Mouse (Mus musculus) small intestine, adult 2 months (tissue): ENCODE measurements around the gene Spats2l. TPM values are rescaled to one million over a fixed set of nuclear protein-coding genes. Genes with fewer than 3 reads are reported as not detected.

Experiments used
- H3K27ac ChIP-seq: fragments of 200-500 bp; 2 replicates; pipeline ENCODE4 v1.5.1; 2012; ENCODE audit warnings: low read depth, low read length, control low read depth, inconsistent platforms; ENCODE audit not compliant: insufficient read depth
- H3K27me3 ChIP-seq: fragments of 200-500 bp; 2 replicates; pipeline ENCODE4 v1.6.1; 2012; ENCODE audit warnings: mild to moderate bottlenecking, moderate library complexity, low read length, inconsistent platforms; ENCODE audit not compliant: control insufficient read depth, insufficient read depth
- H3K36me3 ChIP-seq: fragments of 200-500 bp; 2 replicates; pipeline ENCODE4 v1.6.1; 2012; ENCODE audit warnings: mild to moderate bottlenecking, low read length, control low read depth, inconsistent platforms; ENCODE audit not compliant: control insufficient read depth, insufficient read depth
- H3K4me1 ChIP-seq: fragments of 200-500 bp; 2 replicates; pipeline ENCODE4 v1.6.1; 2012; ENCODE audit warnings: low read length, inconsistent platforms, mixed read lengths; ENCODE audit not compliant: control insufficient read depth, insufficient read depth, insufficient read length
- H3K4me3 ChIP-seq: fragments of 200-500 bp; 2 replicates; pipeline ENCODE4 v1.5.1; 2012; ENCODE audit warnings: low read depth, mild to moderate bottlenecking, control low read depth, inconsistent platforms, low read length, moderate library complexity
- CTCF ChIP-seq: fragments of 200-500 bp; IDR thresholded peaks from 2 replicates; pipeline ENCODE4 v1.5.1; 2012; ENCODE audit warnings: low read depth, mild to moderate bottlenecking, control low read depth, inconsistent platforms, low read length, moderate library complexity, mixed read lengths; ENCODE audit not compliant: insufficient replicate concordance, insufficient read length; ENCODE audit errors: extremely low read depth
- POLR2A ChIP-seq: fragments of 200-500 bp; IDR thresholded peaks from 2 replicates; pipeline ENCODE4 v1.6.1; 2012; ENCODE audit warnings: low read depth, mild to moderate bottlenecking, control low read depth, inconsistent platforms, low read length, moderate library complexity
- WGBS: fragments of 180-500 bp; shearing (Covaris S2); methylation state at CpG from one replicate; pipeline ENCODE4 v1.1.7; 2018; 5-methylcytosine and 5-hydroxymethylcytosine counted together
- polyA plus RNA-seq: library from polyadenylated mRNA; depleted of rRNA; stranded (reverse); fragments of >200 nt; gene quantifications from 2 replicates; pipeline ENCODE4 v1.2.3, GENCODE M21; 2012

Spats2l gene
- polyA plus RNA-seq, 1 experiment = 4.0 TPM

- Histone ChIP-seq H3K27ac (no peak overlapping the region), H3K27me3 (no peaks in the 10 kb centered on the region), H3K4me1 (peaks cover 2% of the 10 kb centered on the region; the same call in 1 of the 2 replicates), H3K36me3 (0 out of 2 replicates have a peak, but pooled peaks cover 1% of the 10 kb centered on the region), H3K4me3 (no peak overlapping the region)
- 52% methylated on average over 2 of the region's 2 CpGs for WGBS
- TF ChIP-seq POLR2A = no peak
Observed at GRCm38 (mm10) chr1:57884867-57885266, 110.9 kb downstream of the Spats2l start.

- Histone ChIP-seq H3K4me3 (no peak overlapping the region), H3K36me3 (no peaks in the 10 kb centered on the region), H3K27ac (no peak overlapping the region), H3K4me1 (peaks cover 2% of the 10 kb centered on the region; the same call in 1 of the 2 replicates), H3K27me3 (no peaks in the 10 kb centered on the region)
- WGBS = 62% methylated on average over 5 of the region's 5 CpGs
- TF ChIP-seq POLR2A (no peak), CTCF (no peak)
Observed at GRCm38 (mm10) chr1:57889803-57890202, 115.8 kb downstream of the Spats2l start.

- no peak overlapping the region for H3K4me3 ChIP-seq
- H3K27me3 ChIP-seq = no peaks in the 10 kb centered on the region
- no peak overlapping the region for H3K27ac ChIP-seq
- H3K36me3 ChIP-seq = no peaks in the 10 kb centered on the region
- peaks cover 2% of the 10 kb centered on the region; the same call in 1 of the 2 replicates for H3K4me1 ChIP-seq
- WGBS = 53% methylated on average over 5 of the region's 5 CpGs
- TF ChIP-seq CTCF (no peak), POLR2A (no peak)
Observed at GRCm38 (mm10) chr1:57890259-57890902, 116.4 kb downstream of the Spats2l start.

- TF ChIP-seq CTCF (no peak), POLR2A (no peak)
- no peak overlapping the region for H3K27ac ChIP-seq
- peaks cover 2% of the 10 kb centered on the region; the same call in 1 of the 2 replicates for H3K4me1 ChIP-seq
- H3K36me3 ChIP-seq = no peaks in the 10 kb centered on the region
- no peak overlapping the region for H3K4me3 ChIP-seq
- 83% methylated on average over 8 of the region's 8 CpGs for WGBS
- H3K27me3 ChIP-seq = no peaks in the 10 kb centered on the region
Observed at GRCm38 (mm10) chr1:57890903-57891267, 116.9 kb downstream of the Spats2l start.

GRCm38 (mm10) chr1:57901494-57901893 is 127.5 kb downstream of the Spats2l start:
- Histone ChIP-seq H3K4me1 (no peaks in the 10 kb centered on the region), H3K27ac (no peak overlapping the region), H3K27me3 (0 out of 2 replicates have a peak, but pooled peaks cover under 1% of the 10 kb centered on the region), H3K4me3 (no peak overlapping the region), H3K36me3 (peaks cover 4% of the 10 kb centered on the region; the same call in 1 of the 2 replicates)
- 66% methylated on average over 3 of the region's 3 CpGs for WGBS
- TF ChIP-seq CTCF (no peak), POLR2A (no peak)

- H3K27ac ChIP-seq = no peak overlapping the region
- TF ChIP-seq POLR2A = no peak
- TF ChIP-seq CTCF = no peak
- H3K4me1 ChIP-seq = no peaks in the 10 kb centered on the region
- H3K4me3 ChIP-seq = no peak overlapping the region
- H3K27me3 ChIP-seq = 0 out of 2 replicates have a peak, but pooled peaks cover 6% of the 10 kb centered on the region
- 84% methylated on average over 7 of the region's 7 CpGs for WGBS
- peaks cover 4% of the 10 kb centered on the region; the same call in 1 of the 2 replicates for H3K36me3 ChIP-seq
Observed at GRCm38 (mm10) chr1:57903793-57904192, 129.8 kb downstream of the Spats2l start.

GRCm38 (mm10) chr1:57905912-57906311 is 131.9 kb downstream of the Spats2l start:
- TF ChIP-seq POLR2A (no peak), CTCF (no peak)
- peaks cover 2% of the 10 kb centered on the region; the same call in 1 of the 2 replicates for H3K36me3 ChIP-seq
- no peak overlapping the region for H3K4me3 ChIP-seq
- peaks cover 9% of the 10 kb centered on the region; the same call in 1 of the 2 replicates for H3K27me3 ChIP-seq
- H3K4me1 ChIP-seq = no peaks in the 10 kb centered on the region
- WGBS = 65% methylated on average over 3 of the region's 3 CpGs
- H3K27ac ChIP-seq = no peak overlapping the region

- no peaks in the 10 kb centered on the region for H3K4me1 ChIP-seq
- H3K4me3 ChIP-seq = no peak overlapping the region
- peaks cover 2% of the 10 kb centered on the region; the same call in 1 of the 2 replicates for H3K36me3 ChIP-seq
- peaks cover 9% of the 10 kb centered on the region; the same call in 1 of the 2 replicates for H3K27me3 ChIP-seq
- TF ChIP-seq CTCF (no peak), POLR2A (no peak)
- no peak overlapping the region for H3K27ac ChIP-seq
Observed at GRCm38 (mm10) chr1:57906312-57906711, 132.3 kb downstream of the Spats2l start.
